Mouse (Mus musculus): ENCODE results near the gene Ovca2.

Gene Ovca2

DNA sequence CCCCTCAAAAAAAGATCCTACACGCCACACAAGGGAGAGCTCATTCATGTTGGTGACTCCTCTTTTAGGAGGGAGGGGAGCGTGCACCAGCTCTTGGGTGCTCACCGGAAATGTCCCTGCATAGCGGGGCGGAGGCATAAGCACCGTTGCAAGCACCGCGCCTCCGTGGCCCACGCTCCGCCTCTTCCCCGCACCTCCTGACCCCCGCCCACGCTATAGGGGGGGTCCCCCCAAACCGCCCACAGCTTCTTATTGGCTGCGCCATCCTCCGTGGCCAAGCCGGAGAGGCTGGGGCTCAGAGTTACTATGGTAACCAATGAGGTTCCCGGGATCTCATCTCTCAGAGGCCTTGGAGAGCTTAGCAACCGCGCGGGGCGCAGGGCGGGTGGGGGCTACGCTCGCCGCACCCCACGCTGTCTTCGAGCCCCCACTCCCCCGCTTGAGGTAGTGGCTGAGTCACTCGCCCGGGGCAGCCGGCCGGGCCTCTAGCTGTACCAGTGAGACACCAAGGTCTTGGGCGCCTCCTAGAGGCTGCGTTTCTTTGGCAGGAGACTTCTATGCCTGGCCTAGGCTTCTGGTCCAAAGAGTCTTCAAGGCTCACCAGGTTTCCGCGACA, 8.4 kb downstream of the Ovca2 start:
- in situ Hi-C loops (cut with MboI): no loop called here

DNA sequence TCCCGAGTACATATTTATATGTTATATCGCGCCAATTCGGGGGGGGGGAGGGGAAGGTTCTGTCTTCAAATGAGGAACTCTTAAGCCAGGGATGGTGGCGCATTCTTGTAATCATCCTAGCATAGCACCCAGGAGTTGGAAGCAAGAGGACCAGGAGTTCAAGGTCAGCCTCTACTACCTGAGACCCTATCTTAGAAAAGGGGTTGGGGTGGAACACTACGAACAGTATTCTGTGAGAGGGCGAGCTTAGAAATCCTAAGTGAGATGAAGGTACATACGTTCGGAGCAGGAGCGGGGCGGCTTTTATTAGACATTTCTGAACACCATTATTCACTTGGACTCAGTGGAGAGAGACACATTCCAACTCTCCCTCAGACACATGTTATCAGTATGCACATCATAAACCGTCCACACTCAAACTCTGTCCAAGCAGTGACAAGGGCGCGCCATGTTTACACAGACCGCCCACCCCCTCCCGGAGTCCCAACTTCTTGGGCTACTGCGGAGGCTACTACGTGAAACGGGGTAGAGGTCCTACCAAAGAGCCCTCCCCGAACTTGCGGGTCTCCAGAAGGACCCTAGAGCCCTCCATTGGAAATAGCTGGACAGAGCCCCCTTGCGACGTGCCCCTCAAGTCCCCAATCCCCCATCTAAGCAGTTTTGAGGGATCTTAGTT, 9.1 kb downstream of the Ovca2 start, which contains the start of gene Hic1:
Hic1 (minus strand) TSS at position 115 of the 676 bp plus-strand sequence.
- in situ Hi-C loops (cut with MboI): no loop called here

GRCm38 (mm10) chr11:75168590-75169361, 9.9 kb downstream of the Ovca2 start:
- in situ Hi-C loops (cut with MboI): no loop called here

DNA sequence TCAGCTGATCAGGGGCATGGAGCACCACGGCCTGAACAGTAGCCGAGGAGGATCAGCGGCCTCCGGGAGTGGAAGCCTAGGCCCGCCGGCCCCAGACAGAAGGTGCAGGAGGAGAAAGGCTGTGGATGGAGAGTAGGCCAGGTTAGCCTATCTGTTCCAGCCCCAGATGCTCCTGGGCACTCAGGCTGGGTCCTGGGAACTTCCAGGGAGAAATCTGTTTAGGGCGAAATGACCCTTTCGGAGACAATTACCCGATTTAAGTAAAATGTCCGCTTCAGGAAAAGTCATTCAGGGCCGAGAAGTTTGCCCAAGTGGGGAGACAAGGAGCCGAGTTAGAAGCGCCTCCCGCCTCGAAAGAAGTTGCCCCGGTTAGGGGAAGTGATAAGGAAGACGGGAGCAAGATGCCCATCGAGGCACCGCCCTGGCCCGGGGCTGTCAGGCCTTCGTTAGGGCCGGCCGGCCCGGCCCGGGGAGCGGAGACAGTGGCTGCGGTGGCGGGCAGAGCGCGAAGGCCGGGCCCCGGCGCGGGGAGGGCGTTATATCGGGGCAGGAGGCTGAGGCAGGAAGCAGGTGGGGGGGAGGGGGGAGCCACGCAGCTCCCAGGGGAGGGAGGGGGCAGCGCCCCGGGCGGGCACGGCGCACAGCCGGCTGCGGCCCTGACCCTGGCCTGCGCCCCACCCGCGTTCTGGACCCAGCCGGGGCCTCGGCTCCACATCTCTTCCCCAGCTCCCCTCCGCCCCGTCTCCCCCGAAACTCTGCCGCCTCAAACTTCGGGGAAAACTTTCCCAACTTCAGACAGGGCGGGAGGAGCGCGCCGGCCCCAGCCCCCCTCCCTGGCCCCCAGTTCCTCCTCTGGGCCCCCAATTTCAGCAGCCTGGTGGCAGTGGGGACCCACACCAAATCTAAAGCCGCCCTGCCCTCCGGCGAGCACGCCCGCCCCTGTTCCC, 10.7 kb downstream of the Ovca2 start:
- in situ Hi-C loops (cut with MboI): no loop called here

DNA sequence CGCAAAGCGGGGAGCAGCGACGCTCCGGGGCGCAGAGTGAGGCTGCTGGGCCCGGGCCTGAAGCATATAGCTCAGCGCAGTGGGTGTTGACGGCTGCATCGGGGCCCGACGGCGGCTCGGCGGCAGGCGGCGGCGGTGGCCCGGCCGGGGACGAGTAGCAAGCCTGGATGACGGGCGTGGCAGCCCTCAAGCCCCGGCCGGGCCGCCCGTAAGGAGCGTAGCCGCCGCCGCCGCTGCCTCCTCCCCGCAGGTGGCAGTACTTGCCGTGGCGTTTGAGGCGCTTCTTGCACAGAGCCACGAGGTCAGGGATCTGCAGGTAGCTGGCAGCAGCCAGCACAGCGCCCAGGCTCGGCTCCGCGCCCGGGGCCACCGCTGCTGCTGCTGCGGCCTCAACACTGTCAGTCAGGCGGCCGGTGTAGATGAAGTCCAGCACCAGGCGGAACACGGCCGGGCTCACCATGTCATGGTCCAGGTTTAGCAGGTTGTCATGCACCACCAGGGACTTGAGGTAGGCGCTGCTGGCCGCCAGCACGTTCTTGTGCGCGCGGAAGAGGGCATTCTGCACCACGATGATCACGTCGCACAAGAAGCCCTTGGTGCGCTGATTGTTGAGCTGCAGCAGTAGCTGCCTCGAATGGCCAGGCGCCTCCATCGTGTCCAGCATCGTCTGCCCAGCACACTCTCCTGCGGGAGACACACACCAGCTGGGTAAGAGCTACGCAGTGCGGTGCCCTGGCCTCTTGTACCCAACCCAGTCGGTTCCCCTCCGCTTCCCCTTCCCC, 11.6 kb downstream of the Ovca2 start:
- in situ Hi-C loops (cut with MboI): no loop called here

GRCm38 (mm10) chr11:75166193-75166842, 12.3 kb downstream of the Ovca2 start:
- in situ Hi-C loops (cut with MboI): no loop called here

DNA sequence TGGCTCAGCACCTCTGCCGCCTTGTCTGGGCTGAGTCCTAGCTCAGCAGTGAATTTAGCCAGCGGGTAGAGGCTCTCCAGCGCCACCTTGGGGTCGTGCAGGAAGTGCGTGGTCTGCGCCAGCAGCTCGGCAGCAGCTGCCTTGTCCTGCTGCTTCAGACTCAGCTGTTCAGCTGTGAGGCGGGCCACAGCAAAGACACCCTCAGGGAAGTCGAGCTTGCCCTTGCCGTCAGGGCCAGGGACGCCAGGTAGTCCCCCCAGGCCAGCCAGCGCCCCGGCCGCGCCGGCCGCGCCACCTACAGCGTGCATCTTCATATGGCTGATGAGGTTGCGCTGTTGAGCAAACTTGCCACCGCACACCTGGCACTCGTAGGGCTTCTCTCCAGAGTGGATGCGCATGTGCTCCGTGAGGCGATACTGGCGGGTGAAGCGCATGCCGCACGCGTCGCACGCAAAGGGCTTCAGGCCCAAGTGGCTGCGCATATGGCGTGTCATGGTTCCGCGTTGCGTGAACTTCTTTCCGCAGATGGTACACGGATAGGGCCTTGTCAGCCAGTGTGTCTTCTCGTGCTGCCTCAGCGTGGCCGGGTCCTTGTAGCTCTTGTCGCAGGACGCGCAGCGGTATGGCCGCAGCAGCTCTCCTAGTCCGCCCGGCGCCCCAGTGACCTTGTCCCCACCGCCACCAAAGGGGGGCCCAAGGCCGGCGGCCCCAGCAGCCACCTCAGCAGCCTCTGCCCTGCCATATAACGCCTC, 13.0 kb downstream of the Ovca2 start:
- in situ Hi-C loops (cut with MboI): no loop called here

GRCm38 (mm10) chr11:75164750-75165149, 13.9 kb downstream of the Ovca2 start:
- in situ Hi-C loops (cut with MboI): no loop called here

DNA sequence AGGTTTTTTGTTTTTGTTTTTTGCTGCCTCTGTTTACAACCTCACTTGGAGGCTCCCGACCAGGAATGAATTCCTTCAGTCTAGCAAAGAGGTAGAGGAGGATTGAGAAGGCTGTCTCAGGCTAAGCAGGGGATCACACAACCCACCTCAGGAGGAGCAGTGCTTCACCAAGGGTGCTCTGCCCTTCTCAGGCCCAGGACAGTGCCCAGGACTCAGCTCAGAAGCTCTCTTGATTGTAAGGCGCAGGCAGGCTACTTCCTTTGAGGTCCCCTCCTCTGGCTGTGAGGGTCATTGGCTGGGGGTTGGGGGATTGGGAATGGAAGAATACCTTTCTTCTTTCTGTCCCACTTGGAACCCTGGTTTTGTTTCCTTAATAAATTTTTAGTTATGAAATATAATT, 14.6 kb downstream of the Ovca2 start:
- in situ Hi-C loops (cut with MboI): no loop called here

GRCm38 (mm10) chr11:75163379-75163778, 15.3 kb downstream of the Ovca2 start:
- in situ Hi-C loops (cut with MboI): no loop called here

GRCm38 (mm10) chr11:75162591-75163080, 16.0 kb downstream of the Ovca2 start:
- in situ Hi-C loops (cut with MboI): no loop called here

DNA sequence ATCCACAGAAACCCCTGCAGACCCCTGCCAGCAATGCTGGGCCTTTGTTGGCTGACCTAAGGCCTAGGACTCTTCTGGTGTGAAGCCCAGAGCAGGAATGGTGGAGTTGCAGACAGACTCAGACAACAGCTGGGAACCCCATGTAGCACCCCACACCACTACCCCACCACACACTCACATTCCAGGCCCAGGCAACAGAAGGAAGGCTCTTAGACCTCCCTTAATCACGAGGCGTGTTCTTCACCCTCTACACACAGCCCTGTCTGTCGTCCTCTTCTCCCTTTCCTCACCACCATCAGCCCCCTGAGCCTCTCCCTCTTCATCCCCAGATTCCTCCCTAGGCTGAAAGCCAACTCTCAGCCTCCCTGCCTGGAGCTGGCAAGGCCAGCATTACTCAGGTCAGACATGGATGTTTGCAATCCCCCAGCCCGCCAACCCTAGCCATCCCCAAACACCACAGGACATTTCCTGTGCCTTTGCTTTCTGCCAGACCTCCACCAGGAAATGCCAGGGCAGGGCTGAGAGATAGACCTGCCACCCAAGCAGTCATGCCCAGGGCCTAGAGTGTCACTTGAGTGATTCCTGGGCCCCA, 17.1 kb downstream of the Ovca2 start:
- in situ Hi-C loops (cut with MboI): no loop called here

DNA sequence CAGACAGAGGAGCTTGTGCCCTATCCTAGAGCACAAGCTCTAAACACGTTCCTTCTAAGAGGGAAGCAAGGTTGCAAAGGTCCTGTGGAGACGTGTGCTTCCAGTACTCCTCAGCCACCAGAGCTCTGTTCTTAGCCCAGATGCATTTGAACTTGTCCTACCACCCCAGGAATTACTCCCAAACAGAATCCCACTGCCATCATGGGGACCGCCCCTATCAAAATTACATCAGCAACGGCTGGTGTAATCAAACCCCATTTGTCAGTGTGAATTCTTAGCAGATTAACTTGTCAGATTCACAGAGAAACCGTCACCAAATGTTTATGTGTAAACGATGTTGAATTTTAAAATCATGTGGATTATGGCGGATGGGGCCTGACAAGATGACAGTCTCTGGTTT, 17.7 kb downstream of the Ovca2 start:
- in situ Hi-C loops (cut with MboI): no loop called here

DNA sequence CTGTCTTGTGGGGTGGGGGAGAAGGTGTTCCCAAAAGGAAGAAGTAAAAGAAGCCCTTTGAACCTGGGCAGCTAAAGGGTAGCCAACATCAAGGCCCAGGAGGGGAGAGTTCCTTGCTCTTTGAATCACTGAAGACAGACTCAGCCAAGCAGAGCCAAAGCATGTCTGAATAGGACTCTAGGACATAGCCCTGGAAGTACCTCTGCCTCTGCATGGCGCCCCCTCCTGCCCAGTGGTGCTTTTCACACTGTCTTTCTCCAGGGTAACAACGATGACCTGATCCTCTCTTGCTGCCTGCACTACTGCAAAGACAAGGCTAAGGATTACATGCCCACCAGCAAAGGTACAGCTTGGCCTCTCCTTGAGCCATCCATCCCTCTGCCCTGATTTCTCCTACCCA, 19.1 kb downstream of the Ovca2 start:
- in situ Hi-C loops (cut with MboI): loop anchor here (10.0 kb wide), 1 partner anchor 175 kb away; no protein-coding TSS in a partner anchor

DNA sequence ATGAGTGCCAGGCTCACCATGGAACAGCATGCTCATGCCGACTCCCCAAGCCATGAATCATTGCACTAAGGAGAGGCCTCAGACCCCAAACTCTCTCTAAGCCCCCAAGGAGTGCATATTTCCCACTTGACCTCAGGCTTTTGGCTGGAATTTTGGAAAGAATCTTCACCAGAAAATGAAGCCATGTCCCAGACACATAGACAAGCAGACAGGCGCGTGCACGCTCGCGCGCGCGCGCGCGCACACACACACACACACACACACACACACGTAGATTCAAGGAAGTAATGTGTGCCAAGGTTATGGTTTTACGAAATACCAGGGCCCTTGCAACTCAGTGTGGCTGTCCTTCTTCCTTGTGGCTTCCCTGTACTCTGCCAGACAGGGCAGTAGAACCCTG, 20.2 kb downstream of the Ovca2 start:
- in situ Hi-C loops (cut with MboI): loop anchor here (10.0 kb wide), 1 partner anchor 174 kb away; no protein-coding TSS in a partner anchor

- in situ Hi-C loops (cut with MboI): loop anchor here (10.0 kb wide), 1 partner anchor 173 kb away; no protein-coding TSS in a partner anchor
Observed at GRCm38 (mm10) chr11:75157901-75158300, 20.7 kb downstream of the Ovca2 start.

DNA sequence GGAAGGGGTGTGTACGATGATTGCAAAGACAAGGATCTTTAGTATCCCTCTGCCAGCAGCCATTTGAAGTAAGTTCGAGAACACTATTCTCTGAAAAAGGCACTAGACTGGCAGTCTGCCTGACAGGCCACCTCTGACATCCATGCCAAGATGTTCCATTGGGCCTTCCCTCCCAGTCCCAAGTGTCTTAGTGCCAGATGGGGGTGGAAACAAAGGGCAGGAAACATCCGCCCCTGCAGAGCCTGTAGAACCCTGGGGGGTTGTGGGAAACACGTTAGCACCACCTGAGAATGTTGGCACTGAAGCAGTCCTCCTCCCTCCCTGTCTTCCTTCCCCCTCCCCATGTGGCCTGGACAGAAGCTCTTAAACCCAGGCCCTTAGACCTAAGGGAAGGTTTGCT, 21.6 kb downstream of the Ovca2 start:
- in situ Hi-C loops (cut with MboI): loop anchor here (10.0 kb wide), 1 partner anchor 172 kb away; no protein-coding TSS in a partner anchor

- in situ Hi-C loops (cut with MboI): loop anchor here (10.0 kb wide), 1 partner anchor 172 kb away; no protein-coding TSS in a partner anchor
Observed at GRCm38 (mm10) chr11:75156416-75156815, 22.2 kb downstream of the Ovca2 start.

GRCm38 (mm10) chr11:75155985-75156384, 22.6 kb downstream of the Ovca2 start:
- in situ Hi-C loops (cut with MboI): loop anchor here (10.0 kb wide), 1 partner anchor 171 kb away; no protein-coding TSS in a partner anchor
